Mouse (Mus musculus) layer of hippocampus, postnatal 14 days (tissue): ENCODE measurements at regions not wholly inside any gene's neighbourhood (a gene's known extent, or its start where the extent isn't known, plus 50 kb on each side); places are given as distances from the start of the nearest gene placed in this dataset.

ENCODE experiments used
- DNase-seq, 2 experiments: peaks; one replicate each; pipeline ENCODE4 v3.0.0; 2021 to 2022; ENCODE audit warnings: low spot score in 2 of 2, mixed read lengths in 1 of 2

DNA sequence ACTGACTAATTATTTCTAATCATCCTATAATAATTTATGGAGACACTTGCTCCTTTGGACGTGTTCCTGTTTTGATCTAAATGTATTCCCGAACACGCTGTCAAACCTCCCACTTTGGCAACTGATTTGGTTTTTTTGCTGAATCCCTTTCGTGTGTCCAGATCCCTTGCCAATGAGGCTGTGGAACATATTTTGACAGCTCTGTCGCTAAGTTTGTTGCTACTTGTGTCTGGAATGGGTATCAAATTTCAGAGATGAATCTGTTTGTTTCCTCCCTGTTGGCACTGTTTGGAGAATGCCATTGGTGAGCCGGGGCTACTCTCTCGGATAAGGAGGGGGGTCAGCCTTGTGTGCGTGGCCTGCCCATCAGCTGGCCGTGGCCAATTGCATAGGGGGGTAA is 277.2 kb upstream of the Tshz3 start:
- DNase-seq = peak; percentile 11 to 81

DNA sequence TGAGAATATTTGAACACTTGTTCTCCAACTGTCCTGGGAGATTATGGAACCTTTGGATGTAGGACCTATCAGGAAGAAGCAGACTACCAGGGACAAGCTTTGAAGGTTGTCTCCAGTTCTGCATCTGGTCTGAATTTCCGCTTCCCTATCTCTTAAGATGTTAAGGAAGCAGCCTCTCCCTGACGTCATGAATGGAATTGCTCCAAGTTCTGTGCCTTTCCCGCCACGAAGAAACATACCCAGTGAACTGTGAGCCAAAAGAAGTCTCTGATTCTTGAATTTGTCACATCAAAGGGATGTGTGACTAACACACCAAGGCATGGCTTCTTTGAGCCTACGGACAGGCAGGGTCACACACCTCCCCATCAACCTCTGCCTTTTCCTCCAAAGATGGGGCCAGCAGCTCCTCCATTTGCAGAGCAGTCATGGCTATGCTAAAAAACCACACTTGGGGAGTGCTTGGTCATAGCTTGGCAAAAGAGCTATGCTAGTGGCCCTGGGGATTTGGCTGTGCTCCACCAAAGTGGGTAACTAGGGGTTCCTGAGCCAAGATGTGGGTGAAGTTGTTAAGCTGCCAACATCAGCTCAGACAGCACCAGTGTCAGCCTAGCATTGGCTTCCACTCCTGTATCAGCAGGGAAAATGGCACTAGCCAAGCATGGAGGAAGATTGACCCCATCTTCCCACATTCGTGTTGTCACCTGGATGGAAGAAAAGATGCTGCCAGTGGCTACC is 248.6 kb upstream of the Tshz3 start:
- DNase-seq = peak; percentile 20 to 40

GRCm38 (mm10) chr7:36453816-36454215 is 244.1 kb upstream of the Tshz3 start:
- no peak for DNase-seq

- DNase-seq = peak in 1 of 2 experiments; percentile 4
Observed at GRCm38 (mm10) chr7:36456080-36456479, 241.8 kb upstream of the Tshz3 start.

- DNase-seq = no peak
Observed at GRCm38 (mm10) chr7:36462422-36462833, 235.5 kb upstream of the Tshz3 start.

DNA sequence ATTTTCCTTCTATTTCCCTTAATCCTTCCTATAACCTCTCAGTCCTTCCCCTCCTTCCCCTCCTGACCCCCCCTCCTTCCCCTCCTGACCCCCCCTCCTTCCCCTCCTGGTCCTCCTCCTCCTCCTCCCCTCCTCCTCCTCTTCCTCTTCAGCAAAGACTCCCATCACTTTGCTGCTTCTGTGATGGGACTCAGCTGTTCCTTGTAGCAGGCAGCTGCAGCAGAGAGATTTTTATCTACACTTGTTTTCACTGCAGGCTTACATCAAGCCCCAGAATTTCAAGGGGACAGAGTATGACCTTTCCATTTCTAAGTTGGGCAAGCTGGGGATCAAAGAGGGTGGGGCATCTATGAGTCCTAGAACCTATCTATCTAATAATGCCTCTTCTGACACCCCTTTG is 228.5 kb upstream of the Tshz3 start:
- no peak for DNase-seq

GRCm38 (mm10) chr7:36473532-36473931 is 224.4 kb upstream of the Tshz3 start:
- no peak for DNase-seq

GRCm38 (mm10) chr7:36476434-36476833 is 221.5 kb upstream of the Tshz3 start:
- DNase-seq = peak in 1 of 2 experiments; percentile 20

GRCm38 (mm10) chr7:36476851-36477644 is 220.9 kb upstream of the Tshz3 start:
- DNase-seq = peak; percentile 9 to 16

DNA sequence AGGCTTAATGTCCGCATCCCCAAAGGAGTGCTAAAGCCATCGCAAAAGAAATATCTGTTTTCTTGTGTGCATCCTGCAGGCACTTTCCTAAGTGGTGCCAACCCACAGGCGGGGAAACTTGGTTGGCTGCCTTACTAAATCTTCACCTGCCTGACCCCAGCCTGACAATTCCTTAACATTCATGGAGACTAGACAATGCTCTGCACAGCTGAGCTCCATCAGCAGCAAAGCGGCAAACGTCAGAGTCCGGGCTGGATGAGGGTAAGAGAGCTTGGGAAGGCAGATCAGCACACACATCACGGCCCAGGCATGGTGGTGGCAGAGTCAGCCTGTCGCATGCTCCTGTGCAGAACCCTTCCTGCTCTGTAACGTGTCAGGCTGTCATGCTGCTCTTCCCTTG is 209.8 kb upstream of the Tshz3 start:
- DNase-seq = no peak

DNA sequence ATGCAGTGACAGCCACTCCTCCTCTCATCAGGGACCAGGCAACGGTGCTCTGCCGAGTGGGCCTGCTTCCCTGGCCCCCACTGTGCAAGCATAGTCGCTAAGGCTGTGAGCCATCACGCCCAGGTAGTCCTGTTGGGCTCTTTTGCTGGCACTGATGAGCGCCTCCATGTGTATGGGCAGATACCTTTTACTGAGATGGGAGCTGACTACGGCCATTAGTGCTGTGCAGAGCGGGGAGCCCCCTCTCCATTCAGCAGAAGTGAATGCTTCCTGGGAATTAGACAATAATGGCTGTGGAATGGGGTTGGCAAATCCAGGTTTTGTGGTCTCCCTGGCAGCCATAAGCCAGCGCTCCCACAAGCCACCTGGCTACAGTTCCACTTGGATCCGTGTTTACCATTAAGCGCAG is 206.7 kb upstream of the Tshz3 start:
- peak; percentile 55 to 68 for DNase-seq

- no peak for DNase-seq
Observed at GRCm38 (mm10) chr7:36504010-36504875, 193.7 kb upstream of the Tshz3 start.

DNA sequence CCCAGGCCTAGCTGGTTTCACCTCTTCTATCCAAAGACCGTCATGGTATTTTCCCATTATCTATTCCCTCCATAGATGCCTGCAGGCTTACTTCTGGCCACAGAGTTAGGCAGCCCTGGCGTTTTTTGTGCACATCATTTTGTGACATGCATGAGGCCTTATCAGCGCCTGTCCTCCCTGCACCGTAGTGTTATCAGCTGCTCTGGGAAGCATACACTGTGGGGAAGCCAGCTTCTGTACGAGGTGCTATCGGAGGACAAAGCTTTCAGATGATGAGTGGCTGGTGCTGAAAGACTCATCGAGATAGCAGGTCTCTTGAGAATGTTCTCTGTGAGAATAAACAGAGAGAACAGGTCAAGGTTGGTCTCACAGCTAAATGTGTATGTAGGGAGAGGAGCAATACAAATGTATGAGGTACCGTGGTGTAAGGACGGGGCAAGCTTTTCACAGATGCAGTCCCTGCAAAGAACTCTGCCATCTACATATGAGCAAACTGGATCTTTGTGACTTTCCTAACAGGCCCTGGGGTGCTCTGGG is 190.0 kb upstream of the Tshz3 start:
- no peak for DNase-seq

- no peak for DNase-seq
Observed at GRCm38 (mm10) chr7:36513680-36514079, 184.2 kb upstream of the Tshz3 start.

DNA sequence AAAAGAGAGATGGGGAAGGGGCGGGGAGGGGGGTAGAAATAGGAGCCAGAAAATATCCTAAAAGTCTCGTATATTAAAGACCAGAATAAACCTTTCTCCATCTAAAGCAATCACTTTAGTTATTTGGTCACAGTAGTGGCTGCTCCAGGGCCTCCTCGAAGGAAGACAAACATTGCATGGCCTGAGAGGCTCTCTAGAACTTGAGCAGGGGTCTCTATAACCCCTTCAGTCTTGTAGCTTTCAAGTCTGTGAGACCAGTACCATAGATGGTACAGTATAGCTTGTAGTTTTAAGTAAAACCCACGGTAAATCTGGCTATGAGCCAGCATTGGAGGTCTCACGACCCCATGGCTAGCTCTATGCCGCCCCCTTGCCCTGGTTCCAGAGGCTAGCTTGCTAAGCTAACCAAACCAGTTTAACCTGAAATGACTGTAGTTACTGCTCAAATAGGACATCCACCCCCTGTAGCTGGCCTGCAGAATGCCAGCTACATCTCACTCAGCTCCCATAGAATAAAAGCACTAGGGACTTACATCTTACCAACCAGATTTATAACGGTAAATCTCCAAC is 181.7 kb upstream of the Tshz3 start:
- DNase-seq = no peak

- no peak for DNase-seq
Observed at GRCm38 (mm10) chr7:36519027-36519426, 178.9 kb upstream of the Tshz3 start.

DNA sequence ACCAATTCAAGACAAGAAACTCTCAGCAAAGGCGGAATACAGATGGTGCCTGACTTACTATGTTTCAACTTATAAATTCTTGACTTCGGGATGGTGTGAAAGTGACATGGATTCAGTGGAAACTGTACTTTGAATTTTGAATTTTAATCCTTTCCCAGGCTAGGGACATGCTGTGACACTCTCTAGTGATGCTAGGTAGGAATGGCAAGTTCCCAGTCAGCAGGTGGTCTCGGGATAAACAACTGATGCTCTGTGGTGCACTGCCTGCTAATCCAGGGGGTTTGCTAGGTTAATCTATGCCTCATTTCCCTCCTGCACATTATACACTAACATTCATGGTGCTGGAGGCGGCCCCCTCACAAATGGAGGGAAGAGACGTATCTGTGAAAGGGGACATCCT is 175.0 kb upstream of the Tshz3 start:
- DNase-seq = peak in 1 of 2 experiments; percentile 24

GRCm38 (mm10) chr7:36526148-36526547 is 171.8 kb upstream of the Tshz3 start:
- no peak for DNase-seq

- no peak for DNase-seq
Observed at GRCm38 (mm10) chr7:36526692-36527091, 171.2 kb upstream of the Tshz3 start.

DNA sequence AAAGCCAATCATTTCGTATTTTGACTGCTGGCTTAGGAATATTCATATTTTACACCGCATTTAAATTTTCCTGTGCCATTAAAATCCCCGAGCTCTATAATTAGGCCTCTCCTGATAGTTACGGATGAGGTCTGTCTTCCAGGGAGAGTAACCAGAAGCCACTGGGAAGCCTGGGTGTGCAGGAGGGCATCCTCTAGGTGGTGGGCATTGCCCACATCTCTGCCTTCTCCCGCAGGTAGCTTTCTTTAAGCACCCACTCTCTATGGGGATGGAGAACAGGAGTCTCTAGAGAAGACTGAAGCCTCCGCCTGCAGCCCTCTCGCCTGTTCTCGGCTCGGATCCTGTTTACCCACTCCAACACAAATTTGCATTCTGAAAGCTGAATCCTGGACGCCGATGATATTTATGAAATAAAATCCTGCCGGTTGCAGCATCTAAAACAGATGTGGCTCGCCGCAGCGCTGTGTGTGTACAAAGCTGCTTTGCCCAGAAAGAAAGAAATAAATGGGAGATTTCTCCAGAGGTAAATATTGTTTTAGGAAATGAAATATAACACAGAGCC is 168.3 kb upstream of the Tshz3 start:
- DNase-seq = no peak

DNA sequence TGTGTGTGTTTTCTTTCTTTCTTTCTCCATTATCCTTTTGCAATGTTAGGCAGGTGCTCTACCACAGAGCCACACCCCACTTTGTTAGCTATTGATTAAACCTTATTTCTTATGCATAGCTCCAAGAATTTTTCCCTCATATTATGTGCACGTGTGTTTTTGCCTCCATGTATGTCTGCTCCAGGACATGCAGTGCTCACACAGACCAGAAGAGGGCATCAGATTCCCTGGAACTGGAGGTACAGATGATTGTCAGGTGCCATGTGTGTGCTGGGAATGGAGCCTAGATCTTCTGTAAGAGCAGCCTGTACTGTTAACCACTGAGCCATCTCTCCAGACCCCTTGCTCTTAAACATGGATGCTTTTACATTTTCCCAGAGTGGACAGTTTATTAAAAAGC is 166.4 kb upstream of the Tshz3 start:
- DNase-seq = no peak
